Mouse (Mus musculus): ENCODE results near the gene Tubb2a. TPM values are rescaled to one million over a fixed set of nuclear protein-coding genes. Genes with fewer than 3 reads are reported as not detected.

Gene Tubb2a
- polyA plus RNA-seq, 2 experiments, result 170 to 328 TPM

GRCm38 (mm10) chr13:34084026-34084750 lies 6.4 kb upstream of the Tubb2a start:
- 70% methylated on average over 9 of the region's 9 CpGs for WGBS
- Histone ChIP-seq H3K4me2 (replicated peaks; ENCODE audit: low read depth, low read length, severe bottlenecking) (no peak overlapping the region), H3K4me1 (ENCODE audit: control insufficient read depth, insufficient read depth, low read length) (no peaks in the 10 kb centered on the region), H3K27me3 (ENCODE audit: control insufficient read depth, insufficient read depth, low read length) (no peaks in the 10 kb centered on the region), H3K36me3 (ENCODE audit: control insufficient read depth, insufficient read depth, low read length) (no peaks in the 10 kb centered on the region), H3K9ac (ENCODE audit: low read depth, low read length, severe bottlenecking) (no peak overlapping the region), H3K27ac (replicated peaks; ENCODE audit: low read depth, low read length) (peak overlapping the region; percentile 59), H3K4me3 (replicated peaks; ENCODE audit: low read length) (no peak overlapping the region), H3K9me3 (ENCODE audit: control insufficient read depth, low read length) (no peaks in the 10 kb centered on the region)
- ATAC-seq (ENCODE audit: low FRiP score, low read depth) (no peak), DNase-seq (ENCODE audit: low spot score) (no peak)
- TF ChIP-seq POLR2A (IDR thresholded peaks at IDR 0.05; ENCODE audit: borderline replicate concordance, extremely low read depth, insufficient read depth, insufficient read length), result no peak

- Histone ChIP-seq H3K9ac (ENCODE audit: low read depth, low read length, severe bottlenecking) (no peak overlapping the region), H3K9me3 (ENCODE audit: control insufficient read depth, low read length) (no peaks in the 10 kb centered on the region), H3K36me3 (ENCODE audit: control insufficient read depth, insufficient read depth, low read length) (no peaks in the 10 kb centered on the region), H3K4me1 (ENCODE audit: control insufficient read depth, insufficient read depth, low read length) (peaks cover 11% of the 10 kb centered on the region), H3K4me2 (replicated peaks; ENCODE audit: low read depth, low read length, severe bottlenecking) (no peak overlapping the region), H3K27me3 (ENCODE audit: control insufficient read depth, insufficient read depth, low read length) (no peaks in the 10 kb centered on the region), H3K4me3 (replicated peaks; ENCODE audit: low read length) (no peak overlapping the region), H3K27ac (replicated peaks; ENCODE audit: low read depth, low read length) (no peak overlapping the region)
- TF ChIP-seq POLR2A (IDR thresholded peaks at IDR 0.05; ENCODE audit: borderline replicate concordance, extremely low read depth, insufficient read depth, insufficient read length), result no peak
- DNase-seq (ENCODE audit: low spot score) (no peak), ATAC-seq (ENCODE audit: low FRiP score, low read depth) (no peak)
- 82% methylated on average over 4 of the region's 4 CpGs for WGBS
These were observed 4.1 kb upstream of the Tubb2a start for GRCm38 (mm10) chr13:34081926-34082325.

- Histone ChIP-seq H3K27ac (replicated peaks; ENCODE audit: low read depth, low read length) (no peak overlapping the region), H3K4me2 (replicated peaks; ENCODE audit: low read depth, low read length, severe bottlenecking) (no peak overlapping the region), H3K36me3 (ENCODE audit: control insufficient read depth, insufficient read depth, low read length) (0 out of 2 replicates have a peak, but pooled peaks cover 9% of the 10 kb centered on the region), H3K27me3 (ENCODE audit: control insufficient read depth, insufficient read depth, low read length) (no peaks in the 10 kb centered on the region), H3K4me3 (replicated peaks; ENCODE audit: low read length) (no peak overlapping the region), H3K4me1 (ENCODE audit: control insufficient read depth, insufficient read depth, low read length) (peaks cover 16% of the 10 kb centered on the region), H3K9ac (ENCODE audit: low read depth, low read length, severe bottlenecking) (no peak overlapping the region), H3K9me3 (ENCODE audit: control insufficient read depth, low read length) (no peaks in the 10 kb centered on the region)
- ATAC-seq (ENCODE audit: low FRiP score, low read depth) (no peak), DNase-seq (ENCODE audit: low spot score) (no peak)
- WGBS, result 90% methylated on average over 3 of the region's 3 CpGs
- TF ChIP-seq POLR2A (IDR thresholded peaks at IDR 0.05; ENCODE audit: borderline replicate concordance, extremely low read depth, insufficient read depth, insufficient read length), result no peak
These were observed 2.0 kb upstream of the Tubb2a start for GRCm38 (mm10) chr13:34079801-34080200.

DNA sequence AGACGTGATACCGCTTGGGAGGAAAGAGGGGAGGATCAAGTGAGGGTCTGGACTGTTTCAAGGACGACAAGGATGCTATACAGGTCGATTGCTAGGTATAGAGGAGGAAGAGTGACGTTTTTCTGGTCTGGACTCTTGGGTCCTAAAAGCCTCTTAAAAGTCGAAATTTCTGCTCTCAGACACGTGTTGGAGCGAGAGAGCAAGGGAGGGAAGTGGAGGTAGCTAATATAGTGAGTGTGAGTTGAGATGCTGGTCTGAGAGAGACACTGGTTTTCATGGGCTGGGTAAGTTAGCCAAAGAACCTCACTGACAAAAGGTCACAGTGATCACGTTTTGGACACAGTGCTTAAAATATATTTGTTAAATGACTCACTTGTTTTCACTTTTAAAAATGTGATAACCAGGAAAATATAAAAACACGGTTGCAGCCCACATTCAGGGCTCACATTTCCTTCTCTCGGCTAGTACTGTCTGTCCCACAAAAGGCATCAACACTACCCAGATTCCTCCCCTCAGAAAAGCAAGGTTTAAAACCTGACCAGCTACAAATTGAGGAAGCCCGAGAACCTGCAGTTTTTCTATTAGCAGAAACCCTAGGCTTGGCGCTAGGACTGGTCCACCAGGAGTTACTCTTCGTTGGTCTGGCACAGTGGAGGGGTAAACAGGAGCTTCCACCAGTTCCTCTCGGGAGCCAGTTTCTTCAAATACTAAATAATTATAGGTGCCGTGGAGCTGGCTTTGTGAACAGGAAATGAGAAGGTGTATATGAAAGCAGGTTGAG lies 883 bp upstream of the Tubb2a start:
- DNase-seq (ENCODE audit: low spot score), result no peak
- H3K27ac ChIP-seq (replicated peaks; ENCODE audit: low read depth, low read length), result no peak overlapping the region
- no peaks in the 10 kb centered on the region for H3K9me3 ChIP-seq (ENCODE audit: control insufficient read depth, low read length)
- H3K4me3 ChIP-seq (replicated peaks; ENCODE audit: low read length), result peak overlapping the region; percentile 75
- peaks cover 16% of the 10 kb centered on the region for H3K4me1 ChIP-seq (ENCODE audit: control insufficient read depth, insufficient read depth, low read length)
- peak overlapping the region; percentile 79 for H3K4me2 ChIP-seq (replicated peaks; ENCODE audit: low read depth, low read length, severe bottlenecking)
- TF ChIP-seq POLR2A (IDR thresholded peaks at IDR 0.05; ENCODE audit: borderline replicate concordance, extremely low read depth, insufficient read depth, insufficient read length), result no peak
- no peak; the same call in 1 of the 2 replicates for ATAC-seq (ENCODE audit: low FRiP score, low read depth)
- WGBS, result 16% methylated on average over 16 of the region's 16 CpGs
- H3K36me3 ChIP-seq (ENCODE audit: control insufficient read depth, insufficient read depth, low read length), result peaks cover 9% of the 10 kb centered on the region; the same call in 1 of the 2 replicates
- H3K9ac ChIP-seq (ENCODE audit: low read depth, low read length, severe bottlenecking), result peak overlapping the region; percentile 78
- no peaks in the 10 kb centered on the region for H3K27me3 ChIP-seq (ENCODE audit: control insufficient read depth, insufficient read depth, low read length)
